Mouse (Mus musculus) embryonic facial prominence, embryonic 11.5 days (tissue): ENCODE results near the gene Zfp358. TPM values are rescaled to one million over a fixed set of nuclear protein-coding genes. Genes with fewer than 3 reads are reported as not detected.

Source experiments
- ATAC-seq: fragments of 200-750 bp; cut with Nextera tagmentation; replicated peaks from 2 replicates; pipeline ENCODE4 v1.8.0; 2017; ENCODE audit warnings: low read depth; ENCODE audit not compliant: insufficient number of reproducible peaks, low FRiP score, low TSS enrichment
- DNase-seq: peaks from one replicate; pipeline ENCODE4 v3.0.0-alpha.2; 2015; ENCODE audit warnings: low spot score
- H3K27ac ChIP-seq: fragments of 300-500 bp; sonication (generic); replicated peaks from 2 replicates; pipeline ENCODE4 v1.5.1; 2014; ENCODE audit warnings: mild to moderate bottlenecking, low read depth, low read length, control low read depth
- H3K27me3 ChIP-seq: fragments of 300-500 bp; sonication (generic); 2 replicates; pipeline ENCODE4 v1.6.1; 2014; ENCODE audit warnings: mild to moderate bottlenecking, low read length, moderate library complexity, mixed read lengths; ENCODE audit not compliant: control insufficient read depth, insufficient read depth
- H3K36me3 ChIP-seq: fragments of 300-500 bp; sonication (generic); replicated peaks from 2 replicates; pipeline ENCODE4 v1.6.1; 2014; ENCODE audit warnings: low read depth, mild to moderate bottlenecking, low read length, moderate library complexity, mixed read lengths; ENCODE audit not compliant: control insufficient read depth, insufficient read depth
- H3K4me1 ChIP-seq: fragments of 300-500 bp; sonication (generic); 2 replicates; pipeline ENCODE4 v1.6.1; 2014; ENCODE audit warnings: low read length, mixed read lengths; ENCODE audit not compliant: control insufficient read depth, insufficient read depth
- H3K4me2 ChIP-seq: fragments of 300-500 bp; sonication (generic); 2 replicates; pipeline ENCODE4 v1.6.1; 2014; ENCODE audit warnings: low read depth, mild to moderate bottlenecking, control low read depth, low read length, moderate library complexity
- H3K4me3 ChIP-seq: fragments of 300-500 bp; sonication (generic); 2 replicates; pipeline ENCODE4 v1.5.1; 2014; ENCODE audit warnings: low read depth, low read length, control low read depth
- H3K9ac ChIP-seq: fragments of 300-500 bp; sonication (generic); replicated peaks from 2 replicates; pipeline ENCODE4 v1.6.1; 2014; ENCODE audit warnings: mild to moderate bottlenecking, control low read depth, low read length
- H3K9me3 ChIP-seq: fragments of 300-500 bp; sonication (generic); replicated peaks from 2 replicates; pipeline ENCODE4 v1.6.1; 2016; ENCODE audit warnings: mild to moderate bottlenecking, low read length, inconsistent platforms, mixed read lengths; ENCODE audit not compliant: control insufficient read depth
- WGBS: fragments of 180-500 bp; shearing (Covaris S2); extraction: QIAGEN DNeasy Blood & Tissue Kit; methylation state at CpG from one replicate; pipeline ENCODE4 v1.1.7; 2014; 5-methylcytosine and 5-hydroxymethylcytosine counted together
- polyA plus RNA-seq: library from polyadenylated mRNA; unstranded; fragments of >200 nt; fragmentation: Nextera tagmentation; extraction: Ambion mirVana; gene quantifications from 2 replicates; pipeline ENCODE4 v1.2.1, GENCODE M21; 2014

Zfp358 gene
- polyA plus RNA-seq, 1 experiment from 2014 or later = 29.0 TPM

- 69% methylated on average over 4 of the region's 4 CpGs for WGBS
- ATAC-seq (no peak), DNase-seq (no peak)
- Histone ChIP-seq H3K27ac (no peak overlapping the region), H3K9me3 (no peaks in the 10 kb centered on the region), H3K27me3 (no peaks in the 10 kb centered on the region), H3K4me1 (no peaks in the 10 kb centered on the region), H3K4me2 (no peak overlapping the region), H3K9ac (no peak overlapping the region; the same call in 1 of the 2 replicates), H3K36me3 (peaks cover 4% of the 10 kb centered on the region), H3K4me3 (no peak overlapping the region)
Measured at GRCm38 (mm10) chr8:3502217-3502616, 9.3 kb downstream of the Zfp358 start.

GRCm38 (mm10) chr8:3507979-3508754, 15.2 kb downstream of the Zfp358 start:
- DNase-seq (no peak), ATAC-seq (no peak)
- no peaks in the 10 kb centered on the region for H3K27me3 ChIP-seq
- H3K9me3 ChIP-seq = no peaks in the 10 kb centered on the region
- 86% methylated on average over 6 of the region's 6 CpGs for WGBS
- no peak overlapping the region for H3K4me3 ChIP-seq
- no peak overlapping the region for H3K27ac ChIP-seq
- H3K9ac ChIP-seq = no peak overlapping the region
- peaks cover 8% of the 10 kb centered on the region for H3K36me3 ChIP-seq
- no peak overlapping the region for H3K4me2 ChIP-seq
- H3K4me1 ChIP-seq = no peaks in the 10 kb centered on the region

DNA sequence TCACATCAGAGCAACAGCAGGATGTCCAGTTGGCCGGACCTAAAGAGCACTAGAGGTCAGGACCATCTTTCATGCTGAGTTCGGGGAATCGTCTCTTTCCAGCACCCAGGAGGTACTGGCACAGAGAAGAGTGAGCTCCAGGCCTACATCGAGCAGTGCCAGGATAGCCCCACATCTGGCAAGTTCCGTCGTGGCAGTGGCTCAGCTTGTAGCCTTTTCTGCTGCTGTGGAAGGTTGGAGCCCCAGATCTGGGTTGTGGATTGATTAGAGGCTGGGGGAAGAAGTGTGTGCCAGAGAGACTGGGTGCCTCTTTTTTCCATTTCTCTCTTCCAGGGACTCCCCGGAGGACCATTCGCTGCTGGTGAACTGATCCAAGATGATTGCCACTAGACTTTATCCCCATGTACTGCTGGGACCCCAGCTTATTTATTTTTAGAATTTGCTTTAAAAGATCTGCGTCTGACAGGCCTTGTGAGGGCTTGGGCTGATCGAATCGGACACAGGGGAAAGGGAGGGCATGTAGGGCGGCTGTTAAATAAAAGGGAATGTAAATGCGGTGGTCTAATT, 21.8 kb downstream of the Zfp358 start:
- Histone ChIP-seq H3K27ac (peak overlapping the region; percentile 41), H3K4me1 (no peaks in the 10 kb centered on the region; the same call in 1 of the 2 replicates), H3K27me3 (no peaks in the 10 kb centered on the region), H3K4me2 (peak overlapping the region; percentile 73; the same call in 1 of the 2 replicates), H3K9me3 (no peaks in the 10 kb centered on the region), H3K4me3 (peak overlapping the region; percentile 50), H3K36me3 (no peaks in the 10 kb centered on the region; the same call in 1 of the 2 replicates), H3K9ac (peak overlapping the region; percentile 14)
- ATAC-seq (no peak), DNase-seq (no peak)
- 27% methylated on average over 13 of the region's 13 CpGs for WGBS

DNA sequence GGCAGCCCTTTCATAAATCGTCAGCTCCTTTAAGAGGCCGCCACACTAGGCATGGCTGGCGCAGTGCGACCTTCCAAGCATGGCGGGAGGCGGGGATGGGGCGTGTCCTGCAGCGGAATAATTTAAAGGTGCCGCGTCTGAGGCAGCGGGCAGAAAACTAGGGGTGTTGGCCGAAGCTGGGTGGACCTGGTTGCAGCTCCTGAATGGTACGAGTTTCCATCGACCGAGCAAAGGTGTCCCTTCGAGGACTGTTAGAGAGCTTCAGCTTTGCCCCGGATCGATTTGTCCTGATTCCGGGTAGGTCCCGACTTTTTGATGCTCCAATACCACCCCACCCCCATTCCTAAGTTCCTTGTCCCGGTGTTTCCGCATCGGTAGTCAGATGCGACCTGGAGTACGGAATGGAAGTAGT, 22.3 kb downstream of the Zfp358 start, which contains the start of gene Pnpla6:
Gene Pnpla6, plus strand, starts transcription at position 125 of the 412 bp plus-strand sequence.
- peak within 1 kb of the TSS; percentile 64 for H3K9ac ChIP-seq
- H3K9me3 ChIP-seq = no peaks in the 10 kb centered on the region
- no peaks in the 10 kb centered on the region; the same call in 1 of the 2 replicates for H3K4me1 ChIP-seq
- no peaks in the 10 kb centered on the region; the same call in 1 of the 2 replicates for H3K36me3 ChIP-seq
- peak within 1 kb of the TSS; percentile 41 for H3K27ac ChIP-seq
- no peaks in the 10 kb centered on the region for H3K27me3 ChIP-seq
- peak within 1 kb of the TSS; percentile 50 for H3K4me3 ChIP-seq
- DNase-seq = peak; percentile 93
- WGBS = 0% methylated on average over 25 of the region's 25 CpGs
- peak within 1 kb of the TSS; percentile 73 for H3K4me2 ChIP-seq
- ATAC-seq = peak; percentile 75

- H3K9me3 ChIP-seq = no peaks in the 10 kb centered on the region
- H3K36me3 ChIP-seq = no peaks in the 10 kb centered on the region
- no peaks in the 10 kb centered on the region for H3K27me3 ChIP-seq
- under 1% methylated on average over 25 of the region's 25 CpGs for WGBS
- peak; percentile 9 for ATAC-seq
- H3K4me1 ChIP-seq = no peaks in the 10 kb centered on the region; the same call in 1 of the 2 replicates
- peak overlapping the region; percentile 64 for H3K9ac ChIP-seq
- peak; percentile 67 for DNase-seq
- peak overlapping the region; percentile 41; the same call in 1 of the 2 replicates for H3K27ac ChIP-seq
- peak overlapping the region; percentile 50 for H3K4me3 ChIP-seq
- peak overlapping the region; percentile 73 for H3K4me2 ChIP-seq
Measured at GRCm38 (mm10) chr8:3515771-3516417, 23.0 kb downstream of the Zfp358 start.

DNA sequence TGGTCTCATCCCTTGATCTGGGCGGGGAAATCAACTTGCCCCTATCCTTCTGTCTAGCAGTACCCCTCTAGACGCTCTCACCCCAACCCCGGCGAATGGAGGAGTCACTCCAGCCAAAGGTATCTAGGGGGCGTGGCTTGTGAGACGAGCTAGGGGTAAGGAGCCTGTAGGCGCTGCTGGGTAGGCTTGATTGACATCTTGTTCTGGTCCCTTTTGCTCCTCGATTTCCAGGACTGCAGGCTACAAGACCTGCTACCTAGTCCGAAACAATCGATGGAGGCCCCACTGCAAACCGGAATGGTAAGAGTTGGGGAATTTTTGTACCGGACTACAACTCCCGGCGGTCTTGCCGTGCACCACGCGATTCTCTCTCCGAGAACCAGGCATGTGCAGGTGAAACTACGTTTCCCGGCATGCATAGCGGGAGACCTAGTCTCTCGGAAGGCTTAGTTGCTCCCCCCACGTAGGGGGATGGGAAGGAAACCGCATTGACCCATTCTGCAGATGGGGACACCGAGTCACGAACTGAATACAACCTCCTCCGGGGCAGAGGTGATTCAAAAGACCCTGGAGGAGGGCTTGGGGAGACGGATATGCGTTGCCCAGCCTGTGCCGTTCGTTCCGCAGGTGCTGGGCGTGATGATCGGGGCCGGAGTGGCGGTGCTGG, 23.6 kb downstream of the Zfp358 start:
- Histone ChIP-seq H3K4me1 (no peaks in the 10 kb centered on the region; the same call in 1 of the 2 replicates), H3K4me3 (peak overlapping the region; percentile 50), H3K9ac (peak overlapping the region; percentile 64), H3K27ac (peak overlapping the region; percentile 41; the same call in 1 of the 2 replicates), H3K9me3 (no peaks in the 10 kb centered on the region), H3K36me3 (no peaks in the 10 kb centered on the region), H3K4me2 (peak overlapping the region; percentile 73), H3K27me3 (no peaks in the 10 kb centered on the region)
- peak; percentile 87 for ATAC-seq
- WGBS = 1% methylated on average over 36 of the region's 36 CpGs
- peak; percentile 95 for DNase-seq

GRCm38 (mm10) chr8:3517117-3517495, 24.2 kb downstream of the Zfp358 start:
- Histone ChIP-seq H3K27ac (no peak overlapping the region), H3K4me3 (peak overlapping the region; percentile 50), H3K27me3 (no peaks in the 10 kb centered on the region), H3K9ac (peak overlapping the region; percentile 64), H3K4me2 (peak overlapping the region; percentile 73), H3K9me3 (no peaks in the 10 kb centered on the region), H3K4me1 (no peaks in the 10 kb centered on the region; the same call in 1 of the 2 replicates), H3K36me3 (no peaks in the 10 kb centered on the region)
- 7% methylated on average over 16 of the region's 16 CpGs for whole genome bisulfite sequencing
- ATAC-seq = no peak
- DNase-seq = peak; percentile 18
